Mouse (Mus musculus) heart, postnatal 25 days (tissue): ENCODE measurements around the gene Rusc2. TPM values are rescaled to one million over a fixed set of nuclear protein-coding genes. Genes with fewer than 3 reads are reported as not detected.
A peak's percentile ranks its signal among the peaks of the same experiment; 100 is the strongest.

Experiments used
- DNase-seq: peaks from one replicate; pipeline ENCODE4 v3.0.0; 2022; ENCODE audit warnings: low spot score
- intact Hi-C: fragments of 180-260 bp; cut with DNase I; formaldehyde crosslinking; loops from one replicate; pipeline ENCODE4 v1.15.1; 2025
- total RNA-seq, 2 experiments: library from RNA; stranded (reverse); gene quantifications; 2 replicates each; pipeline ENCODE4 v1.2.3; 2021

Gene Rusc2
- 10 to 100 TPM; 35.3 to 49.1 TPM for total RNA-seq

DNA sequence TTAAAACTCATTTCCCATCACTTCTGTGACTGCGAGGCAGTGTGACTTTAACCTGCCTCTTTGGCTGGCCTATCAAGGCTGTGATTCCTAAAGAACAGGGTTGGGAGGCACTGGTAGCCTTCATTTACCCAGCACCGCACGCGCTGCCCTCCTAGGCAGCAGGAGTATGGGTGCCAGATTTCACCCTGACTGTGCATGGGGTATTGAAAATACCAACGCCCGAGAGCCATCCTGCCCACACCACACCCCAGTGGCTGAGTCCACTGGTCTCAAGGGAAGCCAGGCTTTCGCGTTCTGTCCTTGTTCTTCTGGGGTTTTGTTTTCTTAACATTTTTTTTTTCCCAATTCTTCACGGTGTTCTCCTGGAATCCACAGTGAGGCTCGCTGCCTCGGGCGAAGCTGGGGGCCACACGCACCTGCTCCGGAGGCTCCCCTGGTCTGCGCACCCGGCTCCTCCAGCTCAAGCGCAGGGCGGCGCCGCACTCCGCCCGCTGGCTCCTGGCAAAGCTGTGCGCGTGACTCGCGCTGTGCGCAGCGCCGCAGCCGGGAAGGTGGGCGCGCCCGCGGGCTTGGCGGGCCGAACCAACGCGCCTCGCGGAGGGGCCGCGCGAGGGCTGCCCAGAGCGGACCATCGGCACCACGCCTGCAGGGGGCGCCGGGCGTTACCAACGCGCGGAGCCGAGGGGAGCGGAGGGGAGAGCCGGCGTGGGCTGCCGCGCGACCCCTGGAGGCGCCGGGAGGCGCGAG, at the start of gene Rusc2:
Rusc2 (plus strand) TSS at position 572 of the 747 bp plus-strand sequence.
- intact Hi-C loops = loop anchor here (1.0 to 5.0 kb wide), 4 partner anchors 25 to 115 kb away; partner anchors contain the start of gene Atp8b5
- peak; percentile 90 for DNase-seq

- DNase-seq = no peak
- intact Hi-C loops = loop anchor here (5.0 kb wide), 1 partner anchor 48 kb away; the partner anchor contains the start of gene Rusc2
These were observed 47.0 kb upstream of the Rusc2 start for GRCm38 (mm10) chr4:43334771-43335170.

GRCm38 (mm10) chr4:43336176-43336575, 45.6 kb upstream of the Rusc2 start:
- no peak for DNase-seq
- intact Hi-C loops = loop anchor here (5.0 kb wide), 1 partner anchor 46 kb away; the partner anchor contains the start of gene Rusc2

DNA sequence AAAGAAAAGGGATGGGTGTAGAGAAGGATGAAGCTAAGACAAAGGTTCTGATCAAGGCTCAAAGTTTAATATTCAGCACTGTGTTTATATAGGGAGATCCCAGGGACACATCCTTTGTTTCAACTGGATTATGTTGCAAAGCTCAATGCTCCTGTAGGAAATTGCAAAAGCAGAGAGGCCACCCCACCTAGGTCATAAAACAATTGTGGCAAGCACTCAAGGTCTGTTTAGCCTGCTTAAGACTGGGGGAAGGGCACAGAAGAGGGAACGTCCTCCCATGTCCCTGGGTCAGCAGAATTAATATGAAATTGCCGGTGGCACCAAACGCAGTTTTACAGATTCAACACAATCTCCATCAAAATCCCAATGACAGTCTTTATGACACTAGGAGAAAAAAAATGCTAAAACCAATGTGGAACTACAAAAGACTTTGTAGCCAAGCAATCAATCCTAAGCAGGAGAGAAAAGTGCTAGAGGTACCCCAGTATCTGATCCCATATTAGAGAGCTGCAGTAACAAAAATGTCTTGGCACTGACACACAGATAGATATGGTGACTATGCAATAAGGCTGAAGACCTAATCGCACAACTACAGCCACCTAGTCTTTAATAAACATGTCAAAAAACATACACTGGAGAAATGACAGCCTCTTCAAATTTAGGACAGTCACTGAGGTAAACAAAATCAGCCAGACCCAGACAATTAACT, 41.5 kb upstream of the Rusc2 start:
- intact Hi-C loops = loop anchor here (5.0 kb wide), 2 partner anchors 67 to 73 kb away; partner anchors contain the start of gene Atp8b5
- DNase-seq = peak; percentile 9

DNA sequence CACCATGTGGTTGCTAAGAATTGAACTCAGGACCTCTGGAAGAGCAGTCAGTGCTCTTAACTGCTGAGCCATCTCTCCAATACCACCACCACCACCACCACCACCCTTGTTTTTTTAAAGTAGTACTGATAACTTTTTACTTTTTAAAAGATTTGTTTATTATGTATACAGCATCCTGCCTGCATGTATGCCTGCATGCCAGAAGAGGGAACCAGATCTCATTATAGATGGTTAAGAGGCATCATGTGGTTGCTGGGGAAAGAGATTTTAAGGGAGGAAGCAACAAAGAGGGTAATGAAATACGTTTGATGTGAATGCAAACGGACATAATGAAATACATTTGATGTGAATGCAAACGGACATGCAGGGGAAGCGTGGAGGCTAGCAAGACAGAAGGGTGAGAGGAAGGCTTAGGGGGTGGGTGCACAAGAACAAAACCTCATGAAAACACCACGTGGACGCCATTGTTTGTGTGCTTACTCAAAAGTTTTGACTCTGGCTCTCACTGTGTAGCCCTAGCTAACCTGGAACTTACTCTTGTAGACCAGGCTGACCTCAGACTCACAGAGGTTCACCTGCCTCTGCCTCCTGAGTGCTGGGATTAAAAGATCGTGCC, 40.4 kb upstream of the Rusc2 start:
- intact Hi-C loops = loop anchor here (5.0 kb wide), 2 partner anchors 66 to 74 kb away; partner anchors contain the start of gene Atp8b5
- DNase-seq = no peak

GRCm38 (mm10) chr4:43342443-43342842, 39.3 kb upstream of the Rusc2 start:
- intact Hi-C loops = loop anchor here (5.0 kb wide), 2 partner anchors 65 to 75 kb away; partner anchors contain the start of gene Atp8b5
- DNase-seq = no peak

DNA sequence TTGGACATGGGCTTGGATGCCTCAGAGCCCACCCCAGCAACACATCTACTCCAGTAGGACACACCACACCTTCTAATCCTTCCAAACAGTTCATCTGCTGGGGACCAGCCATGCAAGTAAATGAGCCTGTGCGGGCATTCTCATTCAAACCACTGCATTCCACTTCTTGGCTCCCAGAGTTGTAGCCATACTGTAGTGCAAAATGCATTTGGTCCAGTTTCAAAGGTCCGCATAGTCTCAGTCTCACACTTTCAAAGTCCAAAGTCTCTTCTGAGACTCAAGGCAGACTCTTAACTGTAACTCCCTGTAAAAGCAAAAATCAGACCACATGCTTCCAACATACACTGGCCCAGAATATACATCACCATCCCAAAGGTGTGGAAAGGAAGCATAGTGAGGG, 36.8 kb upstream of the Rusc2 start:
- intact Hi-C loops = loop anchor here (5.0 kb wide), 2 partner anchors 62 to 78 kb away; partner anchors contain the start of gene Atp8b5
- no peak for DNase-seq

GRCm38 (mm10) chr4:43349206-43349605, 32.6 kb upstream of the Rusc2 start:
- intact Hi-C loops = no loop called here
- DNase-seq = no peak

- no peak for DNase-seq
- intact Hi-C loops = no loop called here
These were observed 31.7 kb upstream of the Rusc2 start for GRCm38 (mm10) chr4:43350038-43350560.

- intact Hi-C loops = no loop called here
These were observed 28.1 kb upstream of the Rusc2 start for GRCm38 (mm10) chr4:43353662-43354061.

GRCm38 (mm10) chr4:43364914-43365560, 16.7 kb upstream of the Rusc2 start:
- intact Hi-C loops = no loop called here
- no peak for DNase-seq

More at GRCm38 (mm10) chr4:43353662-43354061, 28.1 kb upstream of the Rusc2 start:
- DNase-seq = no peak

DNA sequence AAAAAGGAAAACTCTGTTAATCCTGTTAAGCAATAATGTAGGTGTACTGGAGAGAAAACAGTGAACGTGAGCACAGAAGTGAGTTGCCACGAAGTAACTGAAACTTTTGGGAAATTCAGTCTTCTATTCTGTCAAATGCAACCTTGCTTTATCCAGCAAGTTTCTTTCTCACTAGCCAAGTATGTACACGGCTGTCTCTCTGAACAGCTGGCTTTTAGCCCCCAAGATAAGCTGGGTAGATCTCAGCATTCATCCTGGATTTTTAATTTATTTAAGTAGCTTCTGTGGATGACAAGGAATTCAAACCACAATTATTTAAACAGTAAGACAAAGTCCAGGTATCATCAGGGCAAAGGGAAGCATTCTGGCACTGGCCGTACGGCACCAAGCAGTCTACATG, 14.5 kb upstream of the Rusc2 start:
- DNase-seq = no peak
- intact Hi-C loops = no loop called here

- no peak for DNase-seq
- intact Hi-C loops = no loop called here
These were observed 14.0 kb upstream of the Rusc2 start for GRCm38 (mm10) chr4:43367787-43368186.

GRCm38 (mm10) chr4:43371406-43371805, 10.4 kb upstream of the Rusc2 start:
- DNase-seq = no peak
- intact Hi-C loops = no loop called here

GRCm38 (mm10) chr4:43372155-43372554, 9.6 kb upstream of the Rusc2 start:
- no peak for DNase-seq
- intact Hi-C loops = no loop called here

GRCm38 (mm10) chr4:43374266-43374665, 7.5 kb upstream of the Rusc2 start:
- DNase-seq = no peak
- intact Hi-C loops = no loop called here

DNA sequence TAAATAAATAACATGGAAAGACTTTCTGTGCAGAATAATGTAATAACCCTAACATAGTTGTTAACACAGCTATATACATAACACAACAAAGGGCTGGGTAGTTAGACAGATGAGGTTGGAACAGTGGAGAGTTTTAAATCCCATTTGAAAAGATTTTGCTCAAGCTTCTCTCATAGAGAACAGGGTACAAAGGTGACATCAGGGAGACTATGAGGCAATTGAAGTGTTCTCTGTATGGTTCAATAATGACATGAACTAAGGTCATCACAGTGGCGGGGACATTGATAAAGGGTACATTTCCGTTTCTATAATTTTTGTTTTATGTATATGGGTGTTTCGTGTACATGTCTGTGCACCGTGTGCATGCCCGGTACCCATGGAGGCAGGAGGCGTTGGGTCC, 2.2 kb upstream of the Rusc2 start:
- DNase-seq = no peak
- intact Hi-C loops = no loop called here

- intact Hi-C loops = loop anchor here (2.0 to 5.0 kb wide), 2 partner anchors 44 to 114 kb away; partner anchors contain the start of gene Atp8b5
- no peak for DNase-seq
These were observed 828 bp upstream of the Rusc2 start for GRCm38 (mm10) chr4:43380951-43381350.
